Mouse (Mus musculus) limb, embryonic 14.5 days (tissue): ENCODE measurements around the gene Gatd1. TPM values are rescaled to one million over a fixed set of nuclear protein-coding genes. Genes with fewer than 3 reads are reported as not detected.

Experiments used
- ATAC-seq: fragments of 200-750 bp; cut with Nextera tagmentation; 2 replicates; pipeline ENCODE4 v1.8.0; 2017; ENCODE audit warnings: low read depth, moderate number of reproducible peaks, moderate TSS enrichment; ENCODE audit not compliant: low FRiP score
- DNase-seq: peaks from one replicate; pipeline ENCODE4 v3.0.0-alpha.2; 2015; ENCODE audit warnings: low spot score
- H3K27ac ChIP-seq: fragments of 300-500 bp; sonication (generic); replicated peaks from 2 replicates; pipeline ENCODE4 v1.5.1; 2014; ENCODE audit warnings: low read depth, mild to moderate bottlenecking, low read length, moderate library complexity, mixed read lengths
- H3K27me3 ChIP-seq: fragments of 300-500 bp; sonication (generic); 2 replicates; pipeline ENCODE4 v1.6.1; 2014; ENCODE audit warnings: low read length, mixed read lengths; ENCODE audit not compliant: control insufficient read depth, insufficient read depth
- H3K36me3 ChIP-seq: fragments of 300-500 bp; sonication (generic); 2 replicates; pipeline ENCODE4 v1.6.1; 2014; ENCODE audit warnings: mild to moderate bottlenecking, low read length, moderate library complexity, mixed read lengths; ENCODE audit not compliant: control insufficient read depth, insufficient read depth
- H3K4me1 ChIP-seq: fragments of 300-500 bp; sonication (generic); 2 replicates; pipeline ENCODE4 v1.6.1; 2014; ENCODE audit warnings: antibody characterized with exemption, low read length, mixed read lengths; ENCODE audit not compliant: control insufficient read depth, insufficient read depth
- H3K4me2 ChIP-seq: fragments of 300-500 bp; sonication (generic); replicated peaks from 2 replicates; pipeline ENCODE4 v1.6.1; 2014; ENCODE audit warnings: low read depth, mild to moderate bottlenecking, low read length, moderate library complexity; ENCODE audit not compliant: severe bottlenecking
- H3K4me3 ChIP-seq: fragments of 300-500 bp; sonication (generic); replicated peaks from 2 replicates; pipeline ENCODE4 v1.5.1; 2014; ENCODE audit warnings: low read length
- H3K9ac ChIP-seq: fragments of 300-500 bp; sonication (generic); 2 replicates; pipeline ENCODE4 v1.6.1; 2014; ENCODE audit warnings: mild to moderate bottlenecking, low read depth, low read length, moderate library complexity; ENCODE audit not compliant: severe bottlenecking
- H3K9me3 ChIP-seq: fragments of 300-500 bp; sonication (generic); 2 replicates; pipeline ENCODE4 v1.6.1; 2016; ENCODE audit warnings: low read length; ENCODE audit not compliant: control insufficient read depth
- POLR2A ChIP-seq: fragments of 200-500 bp; IDR thresholded peaks from 2 replicates; pipeline ENCODE4 v1.8.0; 2012; ENCODE audit warnings: inconsistent platforms, mild to moderate bottlenecking, moderate library complexity, borderline replicate concordance; ENCODE audit not compliant: insufficient read depth, insufficient read length; ENCODE audit errors: extremely low read depth
- WGBS: fragments of 180-500 bp; shearing (Covaris S2); extraction: QIAGEN DNeasy Blood & Tissue Kit; methylation state at CpG from one replicate; pipeline ENCODE4 v1.1.7; 2014; 5-methylcytosine and 5-hydroxymethylcytosine counted together
- polyA plus RNA-seq, 2 experiments: library from polyadenylated mRNA; depleted of rRNA in 1 of 2; stranded (reverse) in 1 of 2; unstranded in 1 of 2; fragments of >200 nt; fragmentation: Nextera tagmentation in 1 of 2; extraction: Ambion mirVana in 1 of 2; gene quantifications; 2 replicates each; pipeline versions ENCODE4 v1.2.1 to v1.2.3; 2012 to 2014

The Gatd1 gene
- polyA plus RNA-seq, 2 experiments: 49.0 to 92.3 TPM

- no peak for TF ChIP-seq POLR2A
- Histone ChIP-seq H3K36me3 (peaks cover 25% of the 10 kb centered on the region), H3K4me3 (no peak overlapping the region), H3K9me3 (no peaks in the 10 kb centered on the region), H3K4me1 (peaks cover 13% of the 10 kb centered on the region), H3K27ac (no peak overlapping the region), H3K27me3 (no peaks in the 10 kb centered on the region), H3K4me2 (no peak overlapping the region), H3K9ac (no peak overlapping the region)
- ATAC-seq: no peak
- no peak for DNase-seq
- 20% methylated on average over 6 of the region's 6 CpGs for WGBS
Measured at GRCm38 (mm10) chr7:141394771-141395170, 19.2 kb downstream of the Gatd1 start.

GRCm38 (mm10) chr7:141394158-141394557 is 19.8 kb downstream of the Gatd1 start:
- no peak for TF ChIP-seq POLR2A
- Histone ChIP-seq H3K4me1 (peaks cover 13% of the 10 kb centered on the region), H3K27me3 (no peaks in the 10 kb centered on the region), H3K4me2 (no peak overlapping the region), H3K27ac (no peak overlapping the region), H3K9me3 (no peaks in the 10 kb centered on the region), H3K4me3 (no peak overlapping the region), H3K36me3 (peaks cover 21% of the 10 kb centered on the region), H3K9ac (no peak overlapping the region)
- no peak for ATAC-seq
- no peak for DNase-seq
- 81% methylated on average over 7 of the region's 7 CpGs for WGBS

GRCm38 (mm10) chr7:141392552-141393222 is 21.2 kb downstream of the Gatd1 start:
- DNase-seq: no peak
- Histone ChIP-seq H3K4me1 (peaks cover 13% of the 10 kb centered on the region), H3K9me3 (no peaks in the 10 kb centered on the region), H3K9ac (peak overlapping the region; percentile 75), H3K4me2 (peak overlapping the region; percentile 94), H3K36me3 (peaks cover 8% of the 10 kb centered on the region; the same call in 1 of the 2 replicates), H3K4me3 (peak overlapping the region; percentile 68), H3K27ac (no peak overlapping the region; the same call in 1 of the 2 replicates), H3K27me3 (no peaks in the 10 kb centered on the region)
- ATAC-seq: no peak
- WGBS: 41% methylated on average over 9 of the region's 9 CpGs
- no peak for TF ChIP-seq POLR2A

GRCm38 (mm10) chr7:141391625-141392551 is 22.0 kb downstream of the Gatd1 start, which contains the start of gene Taldo1:
TSS of gene Taldo1 (plus strand) at chr7:141392199.
- H3K27ac ChIP-seq: peak within 1 kb of the TSS; percentile 40; the same call in 1 of the 2 replicates
- no peaks in the 10 kb centered on the region for H3K27me3 ChIP-seq

More at GRCm38 (mm10) chr7:141391625-141392551, 22.0 kb downstream of the Gatd1 start, which contains the start of gene Taldo1:
- H3K4me1 ChIP-seq: peaks cover 13% of the 10 kb centered on the region
- peak within 1 kb of the TSS; percentile 68 for H3K4me3 ChIP-seq
- TF ChIP-seq POLR2A: no peak
- 0 out of 2 replicates have a peak, but pooled peaks cover 6% of the 10 kb centered on the region for H3K36me3 ChIP-seq
- WGBS: under 1% methylated on average over 57 of the region's 57 CpGs
- H3K9me3 ChIP-seq: no peaks in the 10 kb centered on the region
- H3K9ac ChIP-seq: peak within 1 kb of the TSS; percentile 75
- peak; percentile 97 for ATAC-seq
- peak; percentile 96 for DNase-seq
- H3K4me2 ChIP-seq: peak within 1 kb of the TSS; percentile 94
